Mouse (Mus musculus): Measurements from ENCODE around the gene Dcun1d1.

GRCm38 (mm10) chr3:35937345-35937744, at the start of gene Dcun1d1:
- no peak for TF ChIP-seq CTCF (conservative IDR thresholded peaks at IDR 0.05 in 1 of 2, IDR thresholded peaks at IDR 0.05 in 1 of 2; ENCODE audit: low read depth in 2 of 2, low read length in 2 of 2)
- TF ChIP-seq JUND (conservative IDR thresholded peaks at IDR 0.05; ENCODE audit: low read depth, low read length) = no peak
- TF ChIP-seq TCF12 (IDR thresholded peaks at IDR 0.05; ENCODE audit: low read depth, low read length) = no peak

All from CH12.LX (cell line).